Mouse (Mus musculus): Measurements from ENCODE around the gene Armc9. TPM values are rescaled to one million over a fixed set of nuclear protein-coding genes. Genes with fewer than 3 reads are reported as not detected.
A peak's percentile ranks its signal among the peaks of the same experiment; 100 is the strongest.

The Armc9 gene
- polyA plus RNA-seq, 1 experiment from 2014 or later: 37.0 TPM

- no peak overlapping the region for H3K4me3 ChIP-seq
- H3K27me3 ChIP-seq (replicated peaks): peaks cover 40% of the 10 kb centered on the region
- H3K9ac ChIP-seq: no peak overlapping the region
- ATAC-seq (ENCODE audit: low FRiP score, low read depth): no peak
- no peak overlapping the region for H3K4me2 ChIP-seq (replicated peaks)
- no peak overlapping the region for H3K27ac ChIP-seq
- WGBS: 7% methylated on average over 2 of the region's 2 CpGs
- H3K36me3 ChIP-seq: no peaks in the 10 kb centered on the region
- no peaks in the 10 kb centered on the region for H3K9me3 ChIP-seq
- peaks cover 4% of the 10 kb centered on the region; the same call in 1 of the 2 replicates for H3K4me1 ChIP-seq
These were observed 145.5 kb downstream of the Armc9 start for GRCm38 (mm10) chr1:86300093-86300492.

GRCm38 (mm10) chr1:86300731-86301130 lies 146.2 kb downstream of the Armc9 start:
- H3K27me3 ChIP-seq (replicated peaks): peaks cover 46% of the 10 kb centered on the region
- ATAC-seq (ENCODE audit: low FRiP score, low read depth): no peak

GRCm38 (mm10) chr1:86301221-86302091 lies 146.9 kb downstream of the Armc9 start:
- Histone ChIP-seq H3K4me2 (replicated peaks) (no peak overlapping the region), H3K4me1 (peaks cover 3% of the 10 kb centered on the region; the same call in 1 of the 2 replicates), H3K4me3 (no peak overlapping the region), H3K9me3 (no peaks in the 10 kb centered on the region), H3K27me3 (replicated peaks) (peaks cover 43% of the 10 kb centered on the region), H3K9ac (no peak overlapping the region), H3K36me3 (no peaks in the 10 kb centered on the region), H3K27ac (no peak overlapping the region)
- no peak for ATAC-seq (ENCODE audit: low FRiP score, low read depth)
- WGBS: 51% methylated on average over 6 of the region's 6 CpGs

More at GRCm38 (mm10) chr1:86300731-86301130, 146.2 kb downstream of the Armc9 start:
- Histone ChIP-seq H3K9ac (no peak overlapping the region), H3K27ac (no peak overlapping the region), H3K4me3 (no peak overlapping the region), H3K4me1 (peaks cover 3% of the 10 kb centered on the region; the same call in 1 of the 2 replicates), H3K9me3 (no peaks in the 10 kb centered on the region), H3K4me2 (replicated peaks) (no peak overlapping the region), H3K36me3 (no peaks in the 10 kb centered on the region)
- 47% methylated on average over 7 of the region's 7 CpGs for WGBS

- Histone ChIP-seq H3K27ac (no peak within 1 kb of the TSS), H3K27me3 (replicated peaks) (peaks cover 47% of the 10 kb centered on the region), H3K4me3 (peak within 1 kb of the TSS; percentile 58), H3K36me3 (no peaks in the 10 kb centered on the region), H3K9ac (peak within 1 kb of the TSS; percentile 61), H3K9me3 (no peaks in the 10 kb centered on the region), H3K4me2 (replicated peaks) (peak within 1 kb of the TSS; percentile 99), H3K4me1 (peaks cover 3% of the 10 kb centered on the region; the same call in 1 of the 2 replicates)
- 21% methylated on average over 6 of the region's 6 CpGs for WGBS
- ATAC-seq (ENCODE audit: low FRiP score, low read depth): no peak
These were observed 148.0 kb downstream of the Armc9 start, which contains the start of gene B3gnt7 for GRCm38 (mm10) chr1:86302532-86302931. Gene B3gnt7 (plus strand): TSS chr1:86302832.

GRCm38 (mm10) chr1:86303063-86303872 lies 148.7 kb downstream of the Armc9 start:
- peak overlapping the region; percentile 99 for H3K4me2 ChIP-seq (replicated peaks)
- no peak overlapping the region for H3K27ac ChIP-seq
- peak; percentile 72 for ATAC-seq (ENCODE audit: low FRiP score, low read depth)
- H3K4me3 ChIP-seq: peak overlapping the region; percentile 58
- peak overlapping the region; percentile 61 for H3K9ac ChIP-seq
- peaks cover 47% of the 10 kb centered on the region for H3K27me3 ChIP-seq (replicated peaks)
- no peaks in the 10 kb centered on the region for H3K36me3 ChIP-seq
- H3K9me3 ChIP-seq: no peaks in the 10 kb centered on the region
- WGBS: under 1% methylated on average over 65 of the region's 65 CpGs
- peaks cover 3% of the 10 kb centered on the region; the same call in 1 of the 2 replicates for H3K4me1 ChIP-seq

GRCm38 (mm10) chr1:86303873-86304250 lies 149.3 kb downstream of the Armc9 start:
- no peaks in the 10 kb centered on the region for H3K9me3 ChIP-seq
- ATAC-seq (ENCODE audit: low FRiP score, low read depth): peak; percentile 11; the same call in 1 of the 2 replicates
- H3K27me3 ChIP-seq (replicated peaks): peaks cover 47% of the 10 kb centered on the region
- peaks cover 3% of the 10 kb centered on the region; the same call in 1 of the 2 replicates for H3K4me1 ChIP-seq
- peak overlapping the region; percentile 99 for H3K4me2 ChIP-seq (replicated peaks)
- peak overlapping the region; percentile 61 for H3K9ac ChIP-seq
- 2% methylated on average over 16 of the region's 16 CpGs for WGBS
- H3K36me3 ChIP-seq: no peaks in the 10 kb centered on the region
- H3K4me3 ChIP-seq: peak overlapping the region; percentile 58
- no peak overlapping the region for H3K27ac ChIP-seq

GRCm38 (mm10) chr1:86306686-86307085 lies 152.1 kb downstream of the Armc9 start:
- Histone ChIP-seq H3K27me3 (replicated peaks) (peaks cover 41% of the 10 kb centered on the region), H3K4me3 (no peak overlapping the region), H3K27ac (no peak overlapping the region), H3K4me2 (replicated peaks) (no peak overlapping the region), H3K4me1 (peaks cover 14% of the 10 kb centered on the region; the same call in 1 of the 2 replicates), H3K9ac (no peak overlapping the region), H3K36me3 (no peaks in the 10 kb centered on the region), H3K9me3 (no peaks in the 10 kb centered on the region)
- ATAC-seq (ENCODE audit: low FRiP score, low read depth): no peak
- 85% methylated on average over 3 of the region's 3 CpGs for WGBS

- no peak overlapping the region for H3K27ac ChIP-seq
- no peak overlapping the region for H3K4me2 ChIP-seq (replicated peaks)
- peaks cover 35% of the 10 kb centered on the region for H3K27me3 ChIP-seq (replicated peaks)
- 88% methylated on average over 7 of the region's 7 CpGs for WGBS
- no peak overlapping the region for H3K9ac ChIP-seq
- peaks cover 14% of the 10 kb centered on the region; the same call in 1 of the 2 replicates for H3K4me1 ChIP-seq
- no peak overlapping the region for H3K4me3 ChIP-seq
- no peaks in the 10 kb centered on the region for H3K36me3 ChIP-seq
- no peak for ATAC-seq (ENCODE audit: low FRiP score, low read depth)
- H3K9me3 ChIP-seq: no peaks in the 10 kb centered on the region
These were observed 152.7 kb downstream of the Armc9 start for GRCm38 (mm10) chr1:86307177-86307762.

- 33% methylated on average over 4 of the region's 4 CpGs for WGBS
- no peak overlapping the region for H3K4me2 ChIP-seq (replicated peaks)
- no peaks in the 10 kb centered on the region for H3K9me3 ChIP-seq
- H3K9ac ChIP-seq: no peak overlapping the region
- H3K4me1 ChIP-seq: peaks cover 14% of the 10 kb centered on the region; the same call in 1 of the 2 replicates
- H3K27ac ChIP-seq: no peak overlapping the region
- H3K36me3 ChIP-seq: no peaks in the 10 kb centered on the region
- H3K4me3 ChIP-seq: no peak overlapping the region
- H3K27me3 ChIP-seq (replicated peaks): peaks cover 31% of the 10 kb centered on the region
- no peak for ATAC-seq (ENCODE audit: low FRiP score, low read depth)
These were observed 153.5 kb downstream of the Armc9 start for GRCm38 (mm10) chr1:86307871-86308641.

GRCm38 (mm10) chr1:86309270-86309833 lies 154.8 kb downstream of the Armc9 start:
- no peak overlapping the region for H3K27ac ChIP-seq
- H3K27me3 ChIP-seq (replicated peaks): peaks cover 18% of the 10 kb centered on the region
- H3K9ac ChIP-seq: no peak overlapping the region
- ATAC-seq (ENCODE audit: low FRiP score, low read depth): no peak
- 88% methylated on average over 7 of the region's 7 CpGs for WGBS
- no peaks in the 10 kb centered on the region for H3K9me3 ChIP-seq
- H3K36me3 ChIP-seq: no peaks in the 10 kb centered on the region
- peaks cover 11% of the 10 kb centered on the region; the same call in 1 of the 2 replicates for H3K4me1 ChIP-seq
- no peak overlapping the region for H3K4me2 ChIP-seq (replicated peaks)
- no peak overlapping the region for H3K4me3 ChIP-seq
